Mouse (Mus musculus) embryonic facial prominence, embryonic 10.5 days (tissue): ENCODE measurements at regions not wholly inside any gene's neighbourhood (a gene's known extent, or its start where the extent isn't known, plus 50 kb on each side); places are given as distances from the start of the nearest gene placed in this dataset.

Source experiments
- DNase-seq: peaks from one replicate; pipeline ENCODE4 v3.0.0-alpha.2; 2017; ENCODE audit warnings: low spot score
- H3K27ac ChIP-seq: fragments of 300-500 bp; sonication (generic); replicated peaks from 2 replicates; pipeline ENCODE4 v1.5.1; 2016; ENCODE audit warnings: mild to moderate bottlenecking
- H3K27me3 ChIP-seq: fragments of 300-500 bp; sonication (generic); replicated peaks from 2 replicates; pipeline ENCODE4 v1.6.1; 2016; ENCODE audit warnings: low read depth, mild to moderate bottlenecking; ENCODE audit not compliant: poor library complexity, severe bottlenecking
- H3K36me3 ChIP-seq: fragments of 300-500 bp; sonication (generic); replicated peaks from 2 replicates; pipeline ENCODE4 v1.6.1; 2016; ENCODE audit warnings: mild to moderate bottlenecking, moderate library complexity
- H3K4me1 ChIP-seq: fragments of 300-500 bp; sonication (generic); 2 replicates; pipeline ENCODE4 v1.6.1; 2016
- H3K4me3 ChIP-seq: fragments of 300-500 bp; sonication (generic); 2 replicates; pipeline ENCODE4 v1.5.1; 2016; ENCODE audit warnings: mild to moderate bottlenecking, moderate library complexity
- H3K9me3 ChIP-seq: fragments of 300-500 bp; sonication (generic); 2 replicates; pipeline ENCODE4 v1.6.1; 2016; ENCODE audit warnings: mild to moderate bottlenecking
- WGBS: fragments of 180-500 bp; shearing (Covaris S2); methylation state at CpG from one replicate; pipeline ENCODE4 v1.1.7; 2016; 5-methylcytosine and 5-hydroxymethylcytosine counted together

DNA sequence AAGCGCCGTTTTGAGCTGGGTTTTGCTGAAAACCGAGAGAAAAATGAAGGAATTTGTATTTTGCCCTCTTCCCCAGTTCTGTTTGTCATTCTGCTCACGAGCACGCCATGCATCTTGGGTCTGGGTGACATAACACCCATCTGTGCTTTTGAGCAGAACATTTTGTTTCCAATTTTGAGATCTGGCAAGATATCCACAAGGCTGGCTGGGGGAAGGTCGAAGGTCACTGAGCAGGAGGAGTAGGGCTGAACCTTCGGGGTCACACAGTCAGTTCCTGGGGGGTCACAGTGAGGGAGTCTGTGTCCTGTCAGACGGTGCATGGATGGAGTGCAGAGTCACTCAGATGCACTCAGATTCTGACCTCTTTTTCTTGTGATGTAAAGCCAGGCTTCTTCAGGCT, 186.8 kb upstream of the Zfp64 start:
- Histone ChIP-seq H3K27ac (no peak overlapping the region), H3K4me1 (peaks cover 11% of the 10 kb centered on the region), H3K9me3 (no peaks in the 10 kb centered on the region), H3K4me3 (no peak overlapping the region), H3K27me3 (no peaks in the 10 kb centered on the region), H3K36me3 (no peaks in the 10 kb centered on the region)
- no peak for DNase-seq
- 74% methylated on average over 8 of the region's 8 CpGs for WGBS

DNA sequence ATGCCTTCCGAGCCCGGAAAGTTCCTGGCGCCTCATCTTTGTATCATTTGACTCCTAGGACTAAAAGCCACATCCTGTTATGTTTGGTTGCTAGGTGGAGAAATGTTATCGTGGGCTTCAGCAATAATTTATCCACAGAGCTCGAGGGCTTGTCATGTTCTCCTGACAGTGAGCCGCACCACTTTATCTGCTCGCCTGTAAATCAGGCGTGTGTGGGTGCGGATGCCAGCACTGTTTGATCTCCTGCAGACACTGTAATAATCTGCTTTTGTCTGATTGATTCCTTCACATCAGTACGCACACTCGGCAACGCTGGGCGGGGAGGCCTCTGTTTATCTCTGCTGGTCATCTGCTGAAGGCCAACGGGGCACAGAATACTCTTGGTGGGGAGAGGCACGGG, 178.5 kb upstream of the Zfp64 start:
- Histone ChIP-seq H3K36me3 (no peaks in the 10 kb centered on the region), H3K4me3 (no peak overlapping the region), H3K4me1 (peaks cover 18% of the 10 kb centered on the region), H3K9me3 (0 out of 2 replicates have a peak, but pooled peaks cover 2% of the 10 kb centered on the region), H3K27ac (no peak overlapping the region), H3K27me3 (no peaks in the 10 kb centered on the region)
- no peak for DNase-seq
- WGBS, result 83% methylated on average over 15 of the region's 15 CpGs

DNA sequence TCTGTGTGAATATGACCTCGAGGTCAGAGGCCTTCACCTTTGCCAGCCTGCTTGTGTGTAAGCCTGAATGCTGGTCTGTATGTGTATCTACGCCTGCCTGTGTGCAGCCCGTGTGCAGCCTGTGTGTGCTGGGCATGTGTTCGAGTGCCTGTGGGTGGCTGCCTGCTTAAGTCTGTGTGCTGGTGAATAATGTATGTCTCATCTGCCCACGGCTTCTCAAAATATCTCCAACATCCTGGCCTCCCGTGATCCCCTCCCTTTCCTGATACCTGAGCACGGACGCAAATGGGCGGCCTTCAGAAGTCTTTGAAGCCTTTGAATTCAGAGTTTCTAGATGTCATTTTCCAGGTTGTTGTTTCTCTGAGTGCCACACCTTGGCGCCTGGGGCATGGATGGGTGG, 170.1 kb upstream of the Zfp64 start:
- DNase-seq, result no peak
- no peaks in the 10 kb centered on the region for H3K36me3 ChIP-seq
- no peaks in the 10 kb centered on the region for H3K4me1 ChIP-seq
- H3K4me3 ChIP-seq, result no peak overlapping the region
- 86% methylated on average over 10 of the region's 10 CpGs for WGBS
- H3K27me3 ChIP-seq, result no peaks in the 10 kb centered on the region
- H3K9me3 ChIP-seq, result peaks cover 16% of the 10 kb centered on the region; the same call in 1 of the 2 replicates
- no peak overlapping the region for H3K27ac ChIP-seq

DNA sequence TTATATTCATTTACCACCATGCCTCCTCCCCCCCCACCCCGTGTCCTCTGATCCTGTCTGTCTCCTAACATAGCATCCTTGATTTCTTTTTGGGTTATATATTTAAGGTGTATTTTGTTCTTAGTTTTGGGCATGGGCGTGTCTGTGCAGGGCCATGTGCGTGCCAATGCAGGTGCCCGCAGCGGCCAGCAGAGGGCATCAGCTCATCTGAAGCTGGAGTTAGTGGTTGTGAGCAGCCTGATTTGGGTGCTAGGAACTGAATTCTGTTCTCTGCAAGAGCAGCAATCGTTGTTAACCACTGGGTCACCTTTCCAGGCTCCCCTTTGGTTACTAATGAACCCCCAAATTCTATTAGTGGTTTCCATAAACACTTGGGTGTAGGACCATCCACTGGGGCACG, 167.5 kb upstream of the Zfp64 start:
- Histone ChIP-seq H3K27me3 (no peaks in the 10 kb centered on the region), H3K36me3 (no peaks in the 10 kb centered on the region), H3K4me1 (no peaks in the 10 kb centered on the region), H3K9me3 (peaks cover 13% of the 10 kb centered on the region; the same call in 1 of the 2 replicates), H3K4me3 (no peak overlapping the region), H3K27ac (no peak overlapping the region)
- WGBS, result 84% methylated on average over 7 of the region's 7 CpGs
- no peak for DNase-seq

DNA sequence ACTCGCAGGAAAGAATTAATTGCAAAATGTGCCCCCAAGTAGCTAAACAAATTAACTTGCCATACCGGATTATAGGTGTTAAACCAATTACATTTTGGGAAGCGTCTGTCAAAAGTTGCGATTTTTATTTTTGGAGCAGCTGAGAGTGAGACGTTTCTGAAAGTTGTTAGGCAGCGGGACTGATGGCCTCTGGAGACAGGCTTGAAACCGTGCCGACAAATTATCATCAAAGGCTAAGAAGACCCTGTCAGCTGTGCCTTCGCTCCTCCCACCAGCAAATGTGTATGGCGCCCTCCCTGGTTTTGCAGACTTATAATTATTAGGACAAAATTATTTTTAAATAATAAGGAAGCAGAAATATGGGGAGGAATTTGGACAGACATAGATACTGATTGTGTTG, 161.5 kb upstream of the Zfp64 start:
- Histone ChIP-seq H3K4me1 (0 out of 2 replicates have a peak, but pooled peaks cover 4% of the 10 kb centered on the region), H3K27ac (no peak overlapping the region), H3K36me3 (no peaks in the 10 kb centered on the region), H3K9me3 (no peaks in the 10 kb centered on the region), H3K27me3 (no peaks in the 10 kb centered on the region), H3K4me3 (no peak overlapping the region)
- DNase-seq, result no peak
- 66% methylated on average over 10 of the region's 10 CpGs for WGBS

DNA sequence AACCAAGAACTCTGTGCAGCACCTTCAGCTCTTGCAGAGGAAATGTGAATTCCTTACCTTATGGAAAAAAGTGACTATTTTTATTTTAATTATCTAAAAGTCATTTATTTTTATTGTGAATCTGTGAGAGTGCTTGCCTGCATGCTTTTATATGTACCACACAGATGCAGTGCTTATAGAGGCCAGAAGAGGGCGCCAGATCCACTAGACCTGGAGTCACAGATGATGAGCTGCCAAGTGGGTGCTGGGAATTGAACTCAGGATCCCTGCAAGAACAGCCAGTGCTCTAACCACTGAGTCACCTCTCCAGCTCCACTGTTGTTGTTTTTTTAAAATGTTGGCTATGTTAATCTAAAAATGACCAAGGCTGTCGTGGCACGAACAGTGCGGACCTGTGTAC, 153.7 kb upstream of the Zfp64 start:
- no peak overlapping the region for H3K27ac ChIP-seq
- H3K4me3 ChIP-seq, result no peak overlapping the region
- WGBS, result 83% methylated on average over 4 of the region's 4 CpGs
- DNase-seq, result no peak
- no peaks in the 10 kb centered on the region for H3K27me3 ChIP-seq
- H3K4me1 ChIP-seq, result peaks cover 6% of the 10 kb centered on the region
- peaks cover 5% of the 10 kb centered on the region; the same call in 1 of the 2 replicates for H3K9me3 ChIP-seq
- no peaks in the 10 kb centered on the region for H3K36me3 ChIP-seq

DNA sequence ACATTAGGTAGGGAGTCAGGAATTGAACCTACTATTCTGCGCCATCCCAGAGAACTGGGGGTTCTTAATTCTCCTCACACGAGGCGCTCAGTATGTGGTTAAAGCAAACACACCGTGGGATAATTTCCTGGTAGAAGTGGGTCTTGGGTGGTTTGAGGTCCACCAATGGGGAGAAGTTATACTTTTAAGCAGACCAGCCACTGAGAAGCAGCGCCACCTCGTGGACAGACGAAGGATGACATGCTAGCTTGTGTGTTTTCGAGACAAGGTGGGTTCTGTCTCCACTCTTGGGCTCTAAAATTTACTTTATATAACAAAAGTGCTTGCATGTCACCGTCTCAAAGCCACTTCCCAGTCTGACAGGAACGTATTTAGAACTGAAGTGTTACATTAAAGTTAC, 152.7 kb upstream of the Zfp64 start:
- peak; percentile 60 for DNase-seq
- 47% methylated on average over 10 of the region's 10 CpGs for WGBS
- Histone ChIP-seq H3K27ac (no peak overlapping the region), H3K27me3 (no peaks in the 10 kb centered on the region), H3K4me1 (peaks cover 6% of the 10 kb centered on the region), H3K36me3 (no peaks in the 10 kb centered on the region), H3K4me3 (no peak overlapping the region), H3K9me3 (peaks cover 5% of the 10 kb centered on the region; the same call in 1 of the 2 replicates)

DNA sequence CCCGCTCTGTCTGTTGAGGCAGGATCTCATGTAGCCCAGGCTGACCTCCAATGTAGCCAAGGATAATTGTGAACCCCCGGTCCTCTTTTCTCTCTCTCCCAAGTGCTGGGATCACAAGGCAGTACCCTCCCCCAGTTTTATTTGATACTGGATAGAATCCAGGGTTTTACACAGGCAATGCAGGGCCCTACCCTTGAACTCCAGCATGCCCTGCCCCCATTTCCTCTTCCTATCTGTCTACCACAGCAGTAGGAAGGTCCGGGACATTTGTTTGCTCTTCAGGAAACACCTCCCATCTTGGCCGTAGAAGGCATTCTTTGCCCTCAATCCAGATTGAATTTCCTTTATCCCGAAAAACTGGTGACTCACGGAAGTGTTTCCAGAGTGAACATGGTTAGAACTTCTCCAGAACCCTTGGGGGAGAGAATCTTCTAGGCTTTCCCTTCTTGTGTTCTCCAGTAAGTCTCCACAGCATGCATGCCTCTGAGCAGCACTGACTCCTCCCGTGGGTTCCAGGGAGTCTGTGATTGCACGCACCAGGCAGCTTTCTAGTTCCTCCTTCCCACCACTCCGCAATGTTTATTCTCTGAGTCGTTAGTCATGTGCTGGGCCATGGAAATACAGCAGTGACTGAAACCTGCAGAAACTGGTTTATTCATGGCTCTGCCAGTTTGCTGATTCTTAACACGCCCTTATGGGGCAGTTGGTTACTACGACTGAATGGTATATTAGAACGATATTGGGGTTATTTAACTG, 146.3 kb upstream of the Zfp64 start:
- no peak for DNase-seq
- Histone ChIP-seq H3K9me3 (no peaks in the 10 kb centered on the region), H3K27ac (no peak overlapping the region), H3K27me3 (no peaks in the 10 kb centered on the region), H3K36me3 (no peaks in the 10 kb centered on the region), H3K4me3 (no peak overlapping the region), H3K4me1 (peaks cover 4% of the 10 kb centered on the region)
- WGBS, result 90% methylated on average over 13 of the region's 13 CpGs

DNA sequence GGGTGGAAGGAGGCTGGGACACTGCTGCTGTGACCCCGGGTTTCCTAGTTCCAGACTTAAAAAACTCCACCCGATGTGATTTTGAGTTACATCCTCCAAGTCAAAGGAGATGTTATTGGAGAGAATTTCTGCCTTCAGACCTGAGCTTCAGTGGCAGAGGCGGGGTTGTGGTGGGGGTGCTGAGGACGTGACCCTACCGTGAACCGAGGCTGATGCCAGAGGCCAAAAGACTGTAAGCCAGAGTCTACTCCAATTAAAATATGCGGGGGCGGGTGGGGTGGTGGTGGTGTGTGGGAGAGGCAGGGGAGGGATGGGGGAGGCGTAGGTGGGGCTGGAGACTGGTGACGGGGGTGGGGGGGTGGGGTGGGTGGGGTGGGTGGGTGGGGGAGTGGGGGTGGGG, 145.1 kb upstream of the Zfp64 start:
- Histone ChIP-seq H3K9me3 (no peaks in the 10 kb centered on the region), H3K4me1 (no peaks in the 10 kb centered on the region), H3K36me3 (no peaks in the 10 kb centered on the region), H3K27me3 (no peaks in the 10 kb centered on the region), H3K27ac (no peak overlapping the region), H3K4me3 (no peak overlapping the region)
- DNase-seq, result no peak
- 75% methylated on average over 10 of the region's 10 CpGs for WGBS

DNA sequence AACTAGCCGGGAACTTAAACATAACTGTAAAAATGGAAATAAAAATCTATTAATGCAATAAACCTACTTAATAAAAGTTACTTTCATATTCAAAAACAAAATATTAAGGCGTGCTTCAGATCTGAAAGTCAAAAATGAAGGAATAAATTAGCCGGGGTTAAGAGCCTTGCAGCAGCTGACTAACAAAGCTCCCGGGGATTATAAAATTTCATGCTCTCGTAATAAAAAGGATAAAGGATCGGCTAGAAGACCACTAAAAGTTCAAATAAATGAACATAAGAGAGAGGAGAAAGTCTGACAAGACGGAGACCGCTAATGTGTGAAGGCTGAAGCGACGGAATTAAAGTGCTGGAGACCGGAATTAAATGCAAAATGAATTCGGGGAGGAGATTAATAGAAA, 144.3 kb upstream of the Zfp64 start:
- Histone ChIP-seq H3K9me3 (no peaks in the 10 kb centered on the region; the same call in 1 of the 2 replicates), H3K27ac (no peak overlapping the region), H3K36me3 (no peaks in the 10 kb centered on the region), H3K4me1 (no peaks in the 10 kb centered on the region), H3K27me3 (no peaks in the 10 kb centered on the region), H3K4me3 (no peak overlapping the region)
- DNase-seq, result no peak
- 85% methylated on average over 12 of the region's 12 CpGs for WGBS

DNA sequence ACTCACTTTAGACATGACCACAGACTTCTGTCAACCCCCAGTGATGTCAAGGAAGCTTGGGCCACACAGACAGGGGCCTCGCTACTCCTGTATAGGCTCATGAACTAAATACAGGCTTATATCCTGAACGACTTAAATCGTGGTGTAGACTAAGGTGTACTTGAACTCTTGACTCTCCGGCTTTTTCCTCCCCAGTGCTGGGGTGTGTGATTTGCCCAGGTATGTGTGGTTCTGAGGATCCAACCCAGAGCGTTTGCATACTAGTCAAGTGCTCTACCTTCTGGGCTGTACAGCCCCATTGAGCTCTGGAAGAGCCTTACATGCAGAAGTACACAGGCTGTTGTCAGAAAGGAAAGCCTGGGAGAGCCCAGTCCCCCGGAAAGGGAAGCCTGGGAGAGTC, 143.2 kb upstream of the Zfp64 start:
- H3K36me3 ChIP-seq, result no peaks in the 10 kb centered on the region
- H3K4me1 ChIP-seq, result no peaks in the 10 kb centered on the region; the same call in 1 of the 2 replicates
- H3K27ac ChIP-seq, result no peak overlapping the region
- no peaks in the 10 kb centered on the region for H3K27me3 ChIP-seq
- 89% methylated on average over 6 of the region's 6 CpGs for WGBS
- H3K4me3 ChIP-seq, result no peak overlapping the region
- DNase-seq, result no peak
- H3K9me3 ChIP-seq, result no peaks in the 10 kb centered on the region; the same call in 1 of the 2 replicates

DNA sequence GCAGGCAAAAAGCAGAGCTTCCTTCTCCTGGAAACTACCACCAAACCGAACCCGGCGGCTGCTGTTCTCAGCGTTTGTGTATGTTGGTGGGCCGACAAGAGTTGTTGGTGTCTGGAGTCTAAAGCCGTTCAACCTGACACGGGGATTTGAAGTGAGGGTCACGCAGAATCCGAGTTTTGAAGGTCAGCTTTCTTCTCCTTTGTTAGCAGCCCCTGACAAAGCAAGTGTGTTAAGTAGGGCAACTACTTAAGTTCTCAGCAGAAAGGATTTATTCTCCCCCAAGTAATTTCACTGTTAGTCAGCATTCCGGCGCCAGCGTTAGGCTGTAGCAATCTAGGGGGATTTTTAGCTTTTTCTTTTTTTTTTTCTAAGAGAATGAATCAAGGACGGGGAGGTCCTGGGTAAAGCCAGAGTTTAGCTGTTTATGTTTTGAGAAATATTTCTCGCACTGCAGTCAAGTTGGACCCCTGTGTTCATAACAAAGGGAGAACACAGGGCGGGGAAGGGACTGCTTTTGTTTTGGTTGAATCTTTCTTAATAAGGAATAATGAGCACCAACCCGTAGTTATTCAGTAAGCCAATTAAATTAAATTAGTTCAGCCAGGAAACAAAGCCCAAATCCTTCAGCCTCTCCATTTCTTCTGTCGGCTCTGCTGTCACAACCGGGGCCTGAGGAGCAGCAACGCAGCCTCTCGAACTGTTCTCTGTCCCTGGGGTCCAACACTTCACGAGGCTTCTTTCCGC, 138.8 kb upstream of the Zfp64 start:
- Histone ChIP-seq H3K27me3 (no peaks in the 10 kb centered on the region), H3K27ac (0 out of 2 replicates have a peak overlapping the region, but pooled peaks have one; percentile 14), H3K4me1 (peaks cover 1% of the 10 kb centered on the region), H3K9me3 (peaks cover 5% of the 10 kb centered on the region; the same call in 1 of the 2 replicates), H3K4me3 (no peak overlapping the region), H3K36me3 (no peaks in the 10 kb centered on the region)
- 66% methylated on average over 22 of the region's 22 CpGs for WGBS
- no peak for DNase-seq

DNA sequence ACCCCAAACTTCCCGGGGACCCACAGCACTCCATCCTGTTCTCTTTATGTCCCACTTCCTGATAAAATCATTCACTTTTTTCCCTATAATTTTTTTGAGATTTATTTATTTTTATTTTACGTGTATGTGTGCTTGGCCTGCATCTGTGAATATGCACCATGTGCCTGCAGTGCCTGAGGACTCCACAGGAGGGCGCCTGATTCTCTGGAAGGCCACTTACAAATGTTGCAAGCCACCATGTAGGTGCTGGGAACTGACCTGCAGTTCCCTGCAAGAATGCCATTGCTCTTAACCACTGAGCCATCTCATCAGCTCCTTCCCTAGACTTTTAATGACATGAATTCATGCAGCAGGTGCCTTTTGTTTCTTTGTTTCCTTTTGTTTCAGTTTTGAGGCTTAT, 134.9 kb upstream of the Zfp64 start:
- 84% methylated on average over 3 of the region's 3 CpGs for WGBS
- no peak overlapping the region for H3K27ac ChIP-seq
- DNase-seq, result no peak
- H3K9me3 ChIP-seq, result peaks cover 5% of the 10 kb centered on the region; the same call in 1 of the 2 replicates
- H3K27me3 ChIP-seq, result no peaks in the 10 kb centered on the region
- H3K4me1 ChIP-seq, result peaks cover 8% of the 10 kb centered on the region
- H3K4me3 ChIP-seq, result no peak overlapping the region
- H3K36me3 ChIP-seq, result no peaks in the 10 kb centered on the region
